Mouse (Mus musculus): ENCODE results near the gene Gm4131. TPM values are rescaled to one million over a fixed set of nuclear protein-coding genes. Genes with fewer than 3 reads are reported as not detected.
"Not testable (repeated sequence)": the region's sequence is repeated elsewhere in the genome, so short reads cannot be mapped to it uniquely, and the experiment has no call there.

Gm4131 gene
- polyA plus RNA-seq (2015; fragmentation: Nextera tagmentation; extraction: Ambion mirVana) = 0.18 TPM in 1 of 2 replicates, not detected in the other

DNA sequence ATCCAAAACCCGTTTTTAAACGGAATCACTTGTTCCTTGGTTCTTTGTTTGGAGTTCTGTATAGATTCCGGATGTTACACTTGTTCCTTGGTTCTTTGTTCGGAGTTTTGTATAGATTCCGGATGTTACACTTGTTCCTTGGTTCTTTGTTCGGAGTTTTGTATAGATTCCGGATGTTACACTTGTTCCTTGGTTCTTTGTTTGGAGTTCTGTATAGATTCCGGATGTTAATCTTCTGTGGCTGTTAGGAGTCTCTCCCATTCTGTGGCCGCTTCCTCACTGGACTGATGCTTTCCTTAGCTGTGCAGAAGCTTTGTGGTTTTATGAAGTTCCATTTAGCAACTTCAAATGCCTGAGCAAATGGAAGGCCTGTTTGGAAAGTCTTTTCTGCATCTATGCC lies at the start of gene Gm4131:
Gene Gm4131 (minus strand): TSS at position 101 of the 400 bp plus-strand sequence.
- not testable (repeated sequence) for H3K9me3 ChIP-seq (ENCODE audit: control insufficient read depth, low read length); H3K27ac ChIP-seq (ENCODE audit: low read length); H3K4me2 ChIP-seq (ENCODE audit: low read depth, low read length); ATAC-seq; H3K4me3 ChIP-seq (ENCODE audit: low read length); H3K4me1 ChIP-seq (ENCODE audit: control insufficient read depth, insufficient read depth, low read length); H3K27me3 ChIP-seq (replicated peaks; ENCODE audit: control insufficient read depth, insufficient read depth, low read length); H3K36me3 ChIP-seq (ENCODE audit: control insufficient read depth, insufficient read depth, low read length); H3K9ac ChIP-seq (ENCODE audit: low read depth, low read length)
- WGBS = 83% methylated on average over 9 of the region's 9 CpGs

GRCm38 (mm10) chr14:62609904-62610303 lies 43.2 kb upstream of the Gm4131 start:
- H3K36me3 ChIP-seq (ENCODE audit: control insufficient read depth, insufficient read depth, low read length) = no peaks in the 10 kb centered on the region
- no peaks in the 10 kb centered on the region for H3K9me3 ChIP-seq (ENCODE audit: control insufficient read depth, low read length)
- no peaks in the 10 kb centered on the region for H3K27me3 ChIP-seq (replicated peaks; ENCODE audit: control insufficient read depth, insufficient read depth, low read length)
- H3K27ac ChIP-seq (ENCODE audit: low read length) = no peak overlapping the region
- WGBS = 69% methylated on average over 3 of the region's 3 CpGs
- H3K9ac ChIP-seq (ENCODE audit: low read depth, low read length) = no peak overlapping the region
- no peaks in the 10 kb centered on the region for H3K4me1 ChIP-seq (ENCODE audit: control insufficient read depth, insufficient read depth, low read length)
- no peak overlapping the region for H3K4me2 ChIP-seq (ENCODE audit: low read depth, low read length)
- no peak overlapping the region for H3K4me3 ChIP-seq (ENCODE audit: low read length)
- no peak for ATAC-seq

- H3K4me2 ChIP-seq (ENCODE audit: low read depth, low read length) = no peak overlapping the region
- no peaks in the 10 kb centered on the region for H3K27me3 ChIP-seq (replicated peaks; ENCODE audit: control insufficient read depth, insufficient read depth, low read length)
Measured at GRCm38 (mm10) chr14:62607791-62608196, 41.1 kb upstream of the Gm4131 start.

DNA sequence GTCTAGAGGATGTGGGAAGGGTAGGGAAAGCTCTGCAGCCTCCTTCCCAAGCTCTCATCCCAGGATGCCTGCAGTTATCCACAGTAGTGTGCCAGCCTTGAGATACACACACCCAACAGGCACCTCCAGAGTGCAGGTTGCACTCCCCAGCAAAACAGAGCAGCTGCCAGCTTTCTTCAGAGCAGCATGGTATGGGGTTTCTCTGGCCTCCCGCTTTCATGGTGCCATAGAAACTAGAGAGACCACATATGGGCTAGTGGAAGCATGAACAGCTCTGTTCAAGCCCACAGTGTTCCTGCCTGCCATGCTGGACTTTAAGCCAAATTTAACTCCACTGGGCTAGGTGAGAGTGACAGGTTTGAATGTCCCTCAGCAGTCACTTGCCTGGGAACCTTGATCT lies 36.1 kb upstream of the Gm4131 start:
- 0 out of 2 replicates have a peak overlapping the region, but pooled peaks have one; percentile 39 for H3K27ac ChIP-seq (ENCODE audit: low read length)
- ATAC-seq = no peak
- no peaks in the 10 kb centered on the region for H3K27me3 ChIP-seq (replicated peaks; ENCODE audit: control insufficient read depth, insufficient read depth, low read length)
- H3K36me3 ChIP-seq (ENCODE audit: control insufficient read depth, insufficient read depth, low read length) = no peaks in the 10 kb centered on the region
- H3K9me3 ChIP-seq (ENCODE audit: control insufficient read depth, low read length) = no peaks in the 10 kb centered on the region
- no peak overlapping the region for H3K4me2 ChIP-seq (ENCODE audit: low read depth, low read length)
- no peak overlapping the region for H3K9ac ChIP-seq (ENCODE audit: low read depth, low read length)
- WGBS = 88% methylated on average over 1 of the region's 1 CpGs
- no peak overlapping the region for H3K4me3 ChIP-seq (ENCODE audit: low read length)
- H3K4me1 ChIP-seq (ENCODE audit: control insufficient read depth, insufficient read depth, low read length) = no peaks in the 10 kb centered on the region

More at GRCm38 (mm10) chr14:62607791-62608196, 41.1 kb upstream of the Gm4131 start:
- no peak overlapping the region for H3K4me3 ChIP-seq (ENCODE audit: low read length)
- ATAC-seq = no peak
- H3K4me1 ChIP-seq (ENCODE audit: control insufficient read depth, insufficient read depth, low read length) = no peaks in the 10 kb centered on the region
- no peak overlapping the region for H3K9ac ChIP-seq (ENCODE audit: low read depth, low read length)
- WGBS = 75% methylated on average over 8 of the region's 8 CpGs
- H3K27ac ChIP-seq (ENCODE audit: low read length) = no peak overlapping the region
- H3K9me3 ChIP-seq (ENCODE audit: control insufficient read depth, low read length) = no peaks in the 10 kb centered on the region
- H3K36me3 ChIP-seq (ENCODE audit: control insufficient read depth, insufficient read depth, low read length) = no peaks in the 10 kb centered on the region

- Histone ChIP-seq H3K36me3 (ENCODE audit: control insufficient read depth, insufficient read depth, low read length) (no peaks in the 10 kb centered on the region), H3K4me1 (ENCODE audit: control insufficient read depth, insufficient read depth, low read length) (no peaks in the 10 kb centered on the region), H3K27me3 (replicated peaks; ENCODE audit: control insufficient read depth, insufficient read depth, low read length) (no peaks in the 10 kb centered on the region), H3K4me2 (ENCODE audit: low read depth, low read length) (no peak overlapping the region), H3K4me3 (ENCODE audit: low read length) (no peak overlapping the region), H3K27ac (ENCODE audit: low read length) (peak overlapping the region; percentile 39; the same call in 1 of the 2 replicates), H3K9me3 (ENCODE audit: control insufficient read depth, low read length) (no peaks in the 10 kb centered on the region), H3K9ac (ENCODE audit: low read depth, low read length) (no peak overlapping the region)
- 71% methylated on average over 1 of the region's 1 CpGs for WGBS
- peak; percentile 33; the same call in 1 of the 2 replicates for ATAC-seq
Measured at GRCm38 (mm10) chr14:62602271-62602670, 35.5 kb upstream of the Gm4131 start.

GRCm38 (mm10) chr14:62600109-62600522 lies 33.4 kb upstream of the Gm4131 start:
- Histone ChIP-seq H3K27ac (ENCODE audit: low read length) (no peak overlapping the region), H3K27me3 (replicated peaks; ENCODE audit: control insufficient read depth, insufficient read depth, low read length) (no peaks in the 10 kb centered on the region), H3K4me1 (ENCODE audit: control insufficient read depth, insufficient read depth, low read length) (no peaks in the 10 kb centered on the region), H3K4me3 (ENCODE audit: low read length) (no peak overlapping the region), H3K36me3 (ENCODE audit: control insufficient read depth, insufficient read depth, low read length) (no peaks in the 10 kb centered on the region), H3K9me3 (ENCODE audit: control insufficient read depth, low read length) (no peaks in the 10 kb centered on the region), H3K4me2 (ENCODE audit: low read depth, low read length) (no peak overlapping the region), H3K9ac (ENCODE audit: low read depth, low read length) (no peak overlapping the region)
- 72% methylated on average over 6 of the region's 6 CpGs for WGBS
- no peak for ATAC-seq

GRCm38 (mm10) chr14:62585338-62585737 lies 18.6 kb upstream of the Gm4131 start:
- no peak for ATAC-seq
- 55% methylated on average over 3 of the region's 3 CpGs for WGBS
- Histone ChIP-seq H3K27me3 (replicated peaks; ENCODE audit: control insufficient read depth, insufficient read depth, low read length) (no peaks in the 10 kb centered on the region), H3K9ac (ENCODE audit: low read depth, low read length) (no peak overlapping the region), H3K4me1 (ENCODE audit: control insufficient read depth, insufficient read depth, low read length) (no peaks in the 10 kb centered on the region), H3K4me3 (ENCODE audit: low read length) (no peak overlapping the region), H3K4me2 (ENCODE audit: low read depth, low read length) (no peak overlapping the region), H3K36me3 (ENCODE audit: control insufficient read depth, insufficient read depth, low read length) (no peaks in the 10 kb centered on the region), H3K9me3 (ENCODE audit: control insufficient read depth, low read length) (no peaks in the 10 kb centered on the region), H3K27ac (ENCODE audit: low read length) (no peak overlapping the region)

GRCm38 (mm10) chr14:62584637-62585036 lies 17.9 kb upstream of the Gm4131 start:
- H3K27me3 ChIP-seq (replicated peaks; ENCODE audit: control insufficient read depth, insufficient read depth, low read length) = no peaks in the 10 kb centered on the region
- H3K9me3 ChIP-seq (ENCODE audit: control insufficient read depth, low read length) = no peaks in the 10 kb centered on the region
- H3K36me3 ChIP-seq (ENCODE audit: control insufficient read depth, insufficient read depth, low read length) = no peaks in the 10 kb centered on the region
- H3K4me3 ChIP-seq (ENCODE audit: low read length) = no peak overlapping the region
- no peak overlapping the region for H3K9ac ChIP-seq (ENCODE audit: low read depth, low read length)
- no peak for ATAC-seq
- H3K27ac ChIP-seq (ENCODE audit: low read length) = no peak overlapping the region
- no peaks in the 10 kb centered on the region for H3K4me1 ChIP-seq (ENCODE audit: control insufficient read depth, insufficient read depth, low read length)
- H3K4me2 ChIP-seq (ENCODE audit: low read depth, low read length) = no peak overlapping the region

- no peaks in the 10 kb centered on the region for H3K36me3 ChIP-seq (ENCODE audit: control insufficient read depth, insufficient read depth, low read length)
- WGBS = 74% methylated on average over 9 of the region's 9 CpGs
- no peak overlapping the region for H3K27ac ChIP-seq (ENCODE audit: low read length)
- no peak overlapping the region for H3K9ac ChIP-seq (ENCODE audit: low read depth, low read length)
- no peaks in the 10 kb centered on the region for H3K27me3 ChIP-seq (replicated peaks; ENCODE audit: control insufficient read depth, insufficient read depth, low read length)
- no peaks in the 10 kb centered on the region for H3K9me3 ChIP-seq (ENCODE audit: control insufficient read depth, low read length)
- ATAC-seq = no peak
- no peak overlapping the region for H3K4me3 ChIP-seq (ENCODE audit: low read length)
- no peak overlapping the region for H3K4me2 ChIP-seq (ENCODE audit: low read depth, low read length)
- H3K4me1 ChIP-seq (ENCODE audit: control insufficient read depth, insufficient read depth, low read length) = no peaks in the 10 kb centered on the region
Measured at GRCm38 (mm10) chr14:62581768-62582167, 15.0 kb upstream of the Gm4131 start.

- Histone ChIP-seq H3K27me3 (replicated peaks; ENCODE audit: control insufficient read depth, insufficient read depth, low read length) (no peaks in the 10 kb centered on the region), H3K4me1 (ENCODE audit: control insufficient read depth, insufficient read depth, low read length) (no peaks in the 10 kb centered on the region), H3K27ac (ENCODE audit: low read length) (no peak overlapping the region), H3K9ac (ENCODE audit: low read depth, low read length) (no peak overlapping the region), H3K4me3 (ENCODE audit: low read length) (no peak overlapping the region), H3K9me3 (ENCODE audit: control insufficient read depth, low read length) (no peaks in the 10 kb centered on the region), H3K36me3 (ENCODE audit: control insufficient read depth, insufficient read depth, low read length) (no peaks in the 10 kb centered on the region), H3K4me2 (ENCODE audit: low read depth, low read length) (no peak overlapping the region)
- no peak for ATAC-seq
- WGBS = 86% methylated on average over 3 of the region's 3 CpGs
Measured at GRCm38 (mm10) chr14:62580945-62581344, 14.2 kb upstream of the Gm4131 start.
